Mouse (Mus musculus): ENCODE data around the gene Gas2l1. TPM values are rescaled to one million over a fixed set of nuclear protein-coding genes. Genes with fewer than 3 reads are reported as not detected.

Gas2l1 gene
- polyA plus RNA-seq, 1 experiment, result 78.2 TPM

GRCm38 (mm10) chr11:5075760-5076159, 10.6 kb upstream of the Gas2l1 start:
- Histone ChIP-seq H3K4me3 (replicated peaks; ENCODE audit: control insufficient read depth, low read depth, low read length) (no peak overlapping the region), H3K27ac (ENCODE audit: control insufficient read depth, insufficient read depth, low read depth, low read length, poor library complexity) (no peak overlapping the region), H3K4me1 (ENCODE audit: control insufficient read depth, insufficient read depth, low read length) (no peaks in the 10 kb centered on the region)
- TF ChIP-seq POLR2A (IDR thresholded peaks at IDR 0.05; ENCODE audit: borderline replicate concordance, control insufficient read depth, low read depth, low read length), result no peak
- TF ChIP-seq CTCF (IDR thresholded peaks at IDR 0.05; ENCODE audit: control insufficient read depth, insufficient read depth, low read length), result no peak

- Histone ChIP-seq H3K27ac (ENCODE audit: control insufficient read depth, insufficient read depth, low read depth, low read length, poor library complexity) (no peak overlapping the region), H3K4me1 (ENCODE audit: control insufficient read depth, insufficient read depth, low read length) (no peaks in the 10 kb centered on the region), H3K4me3 (replicated peaks; ENCODE audit: control insufficient read depth, low read depth, low read length) (no peak overlapping the region)
- TF ChIP-seq CTCF (IDR thresholded peaks at IDR 0.05; ENCODE audit: control insufficient read depth, insufficient read depth, low read length) (peak; percentile 32; the same call in 1 of the 2 replicates), POLR2A (IDR thresholded peaks at IDR 0.05; ENCODE audit: borderline replicate concordance, control insufficient read depth, low read depth, low read length) (no peak)
- WGBS, result 66% methylated on average over 4 of the region's 4 CpGs
Measured at GRCm38 (mm10) chr11:5074882-5075281, 9.8 kb upstream of the Gas2l1 start.

- Histone ChIP-seq H3K4me1 (ENCODE audit: control insufficient read depth, insufficient read depth, low read length) (peaks cover 1% of the 10 kb centered on the region; the same call in 1 of the 2 replicates), H3K4me3 (replicated peaks; ENCODE audit: control insufficient read depth, low read depth, low read length) (no peak overlapping the region), H3K27ac (ENCODE audit: control insufficient read depth, insufficient read depth, low read depth, low read length, poor library complexity) (no peak overlapping the region)
- WGBS, result 67% methylated on average over 9 of the region's 9 CpGs
- no peak for TF ChIP-seq CTCF (IDR thresholded peaks at IDR 0.05; ENCODE audit: control insufficient read depth, insufficient read depth, low read length)
- TF ChIP-seq POLR2A (IDR thresholded peaks at IDR 0.05; ENCODE audit: borderline replicate concordance, control insufficient read depth, low read depth, low read length), result no peak
Measured at GRCm38 (mm10) chr11:5068126-5068971, 3.2 kb upstream of the Gas2l1 start.

- TF ChIP-seq POLR2A (IDR thresholded peaks at IDR 0.05; ENCODE audit: borderline replicate concordance, control insufficient read depth, low read depth, low read length) (no peak), CTCF (IDR thresholded peaks at IDR 0.05; ENCODE audit: control insufficient read depth, insufficient read depth, low read length) (no peak)
- H3K4me1 ChIP-seq (ENCODE audit: control insufficient read depth, insufficient read depth, low read length), result peaks cover 1% of the 10 kb centered on the region; the same call in 1 of the 2 replicates
- H3K4me3 ChIP-seq (replicated peaks; ENCODE audit: control insufficient read depth, low read depth, low read length), result no peak overlapping the region
- no peak overlapping the region for H3K27ac ChIP-seq (ENCODE audit: control insufficient read depth, insufficient read depth, low read depth, low read length, poor library complexity)
Measured at GRCm38 (mm10) chr11:5067063-5067462, 1.9 kb upstream of the Gas2l1 start.

GRCm38 (mm10) chr11:5064282-5065055, 658 bp downstream of the Gas2l1 start:
- peak overlapping the region; percentile 36; the same call in 1 of the 2 replicates for H3K27ac ChIP-seq (ENCODE audit: control insufficient read depth, insufficient read depth, low read depth, low read length, poor library complexity)
- peak overlapping the region; percentile 85 for H3K4me3 ChIP-seq (replicated peaks; ENCODE audit: control insufficient read depth, low read depth, low read length)
- H3K4me1 ChIP-seq (ENCODE audit: control insufficient read depth, insufficient read depth, low read length), result peaks cover 1% of the 10 kb centered on the region; the same call in 1 of the 2 replicates
- 23% methylated on average over 38 of the region's 38 CpGs for WGBS
- no peak for TF ChIP-seq CTCF (IDR thresholded peaks at IDR 0.05; ENCODE audit: control insufficient read depth, insufficient read depth, low read length)
- 0 out of 2 replicates have a peak, but pooled peaks have one; percentile 22 for TF ChIP-seq POLR2A (IDR thresholded peaks at IDR 0.05; ENCODE audit: borderline replicate concordance, control insufficient read depth, low read depth, low read length)

GRCm38 (mm10) chr11:5063561-5064281, 1.4 kb downstream of the Gas2l1 start:
- Histone ChIP-seq H3K27ac (ENCODE audit: control insufficient read depth, insufficient read depth, low read depth, low read length, poor library complexity) (no peak overlapping the region), H3K4me1 (ENCODE audit: control insufficient read depth, insufficient read depth, low read length) (peaks cover 1% of the 10 kb centered on the region; the same call in 1 of the 2 replicates), H3K4me3 (replicated peaks; ENCODE audit: control insufficient read depth, low read depth, low read length) (no peak overlapping the region)
- WGBS, result 68% methylated on average over 31 of the region's 31 CpGs
- TF ChIP-seq POLR2A (IDR thresholded peaks at IDR 0.05; ENCODE audit: borderline replicate concordance, control insufficient read depth, low read depth, low read length), result no peak
- no peak for TF ChIP-seq CTCF (IDR thresholded peaks at IDR 0.05; ENCODE audit: control insufficient read depth, insufficient read depth, low read length)

GRCm38 (mm10) chr11:5062860-5063505, 2.1 kb downstream of the Gas2l1 start:
- Histone ChIP-seq H3K4me1 (ENCODE audit: control insufficient read depth, insufficient read depth, low read length) (peaks cover 1% of the 10 kb centered on the region; the same call in 1 of the 2 replicates), H3K27ac (ENCODE audit: control insufficient read depth, insufficient read depth, low read depth, low read length, poor library complexity) (no peak overlapping the region), H3K4me3 (replicated peaks; ENCODE audit: control insufficient read depth, low read depth, low read length) (no peak overlapping the region)
- TF ChIP-seq POLR2A (IDR thresholded peaks at IDR 0.05; ENCODE audit: borderline replicate concordance, control insufficient read depth, low read depth, low read length) (no peak), CTCF (IDR thresholded peaks at IDR 0.05; ENCODE audit: control insufficient read depth, insufficient read depth, low read length) (no peak)
- WGBS, result 66% methylated on average over 13 of the region's 13 CpGs
